Mouse (Mus musculus) stomach, embryonic 15.5 days (tissue): ENCODE results near the gene Ntn1. TPM values are rescaled to one million over a fixed set of nuclear protein-coding genes. Genes with fewer than 3 reads are reported as not detected.

Experiments
- ATAC-seq: fragments of 200-750 bp; cut with Nextera tagmentation; 2 replicates; pipeline ENCODE4 v1.8.0; 2017; ENCODE audit warnings: low read depth, moderate number of reproducible peaks, moderate TSS enrichment; ENCODE audit not compliant: insufficient read depth, low FRiP score
- H3K27ac ChIP-seq: fragments of 300-500 bp; sonication (generic); 2 replicates; pipeline ENCODE4 v1.5.1; 2015; ENCODE audit warnings: mild to moderate bottlenecking, inconsistent platforms
- H3K27me3 ChIP-seq: fragments of 300-500 bp; sonication (generic); replicated peaks from 2 replicates; pipeline ENCODE4 v1.6.1; 2015; ENCODE audit warnings: inconsistent platforms
- H3K36me3 ChIP-seq: fragments of 300-500 bp; sonication (generic); 2 replicates; pipeline ENCODE4 v1.6.1; 2015; ENCODE audit warnings: inconsistent platforms
- H3K4me1 ChIP-seq: fragments of 300-500 bp; sonication (generic); 2 replicates; pipeline ENCODE4 v1.6.1; 2015; ENCODE audit warnings: inconsistent platforms
- H3K4me2 ChIP-seq: fragments of 300-500 bp; sonication (generic); 2 replicates; pipeline ENCODE4 v1.6.1; 2015; ENCODE audit warnings: mild to moderate bottlenecking, inconsistent platforms
- H3K4me3 ChIP-seq: fragments of 300-500 bp; sonication (generic); replicated peaks from 2 replicates; pipeline ENCODE4 v1.5.1; 2015; ENCODE audit warnings: inconsistent platforms
- H3K9ac ChIP-seq: fragments of 300-500 bp; sonication (generic); 2 replicates; pipeline ENCODE4 v1.6.1; 2015; ENCODE audit warnings: inconsistent platforms
- H3K9me3 ChIP-seq: fragments of 300-500 bp; sonication (generic); 2 replicates; pipeline ENCODE4 v1.6.1; 2016; ENCODE audit warnings: inconsistent platforms
- WGBS: fragments of 180-500 bp; shearing (Covaris S2); methylation state at CpG from one replicate; pipeline ENCODE4 v1.1.7; 2015; 5-methylcytosine and 5-hydroxymethylcytosine counted together
- polyA plus RNA-seq: library from polyadenylated mRNA; unstranded; fragments of >200 nt; fragmentation: Nextera tagmentation; extraction: Ambion mirVana; gene quantifications from 2 replicates; pipeline ENCODE4 v1.2.1, GENCODE M21; 2015

The Ntn1 gene
- polyA plus RNA-seq, 1 experiment from 2014 or later, result 16.1 TPM

DNA sequence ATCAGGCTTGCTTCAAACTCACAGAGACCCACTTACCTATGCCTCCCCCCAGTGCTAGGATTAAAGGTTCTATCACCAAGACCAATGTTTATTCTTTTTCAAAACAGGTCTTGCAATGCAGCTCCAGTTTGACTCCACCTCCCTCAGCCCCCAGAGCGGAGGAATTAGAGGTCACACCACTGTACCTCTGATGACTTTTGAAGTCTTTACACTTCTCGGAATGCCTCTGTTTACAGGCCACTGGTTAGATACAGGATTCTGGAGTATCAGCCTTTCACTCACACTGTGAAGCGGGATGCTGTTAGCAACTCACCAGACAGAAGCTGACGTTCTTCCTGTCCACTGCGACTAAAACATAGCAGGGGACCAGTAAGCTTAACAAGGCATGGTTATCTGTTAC is 805 bp upstream of the Ntn1 start:
- Histone ChIP-seq H3K4me2 (no peak overlapping the region), H3K4me1 (peaks cover 17% of the 10 kb centered on the region), H3K27ac (no peak overlapping the region), H3K9ac (no peak overlapping the region), H3K36me3 (no peaks in the 10 kb centered on the region), H3K9me3 (no peaks in the 10 kb centered on the region), H3K4me3 (no peak overlapping the region), H3K27me3 (peaks cover 35% of the 10 kb centered on the region)
- no peak for ATAC-seq
- 28% methylated on average over 5 of the region's 5 CpGs for WGBS

DNA sequence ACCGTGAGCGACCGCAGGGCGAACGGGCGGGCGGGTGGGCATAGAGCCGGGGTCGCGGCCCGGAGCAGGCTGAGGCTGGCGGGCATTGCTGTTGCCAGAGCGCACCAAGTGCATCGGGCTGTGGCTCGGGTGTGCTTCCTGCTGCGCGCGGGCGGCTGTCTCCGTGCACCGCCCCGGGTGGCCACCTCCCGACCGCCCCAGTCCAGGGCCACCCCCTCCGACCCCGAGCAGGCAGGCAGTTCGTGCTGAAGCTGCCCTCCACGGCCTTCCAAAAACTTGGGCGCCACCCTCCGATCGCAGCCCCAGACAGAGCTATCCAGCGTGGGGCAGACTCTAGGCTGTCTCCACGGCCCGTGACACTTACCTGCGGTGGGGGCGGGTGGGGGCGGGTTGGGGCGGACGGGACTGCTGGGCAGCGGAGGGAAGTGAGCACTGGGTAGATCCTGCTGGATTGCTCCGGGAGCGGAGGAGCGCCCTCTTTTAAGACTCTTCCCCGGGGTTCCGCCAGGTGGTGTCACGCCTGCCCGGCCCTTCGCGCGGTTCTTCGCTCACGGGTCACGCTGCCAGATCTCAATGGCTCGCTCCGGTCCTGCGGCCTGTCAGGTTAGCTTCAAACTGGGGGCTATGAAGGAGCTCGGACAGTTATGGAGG is 477 bp downstream of the Ntn1 start:
- H3K9me3 ChIP-seq, result no peaks in the 10 kb centered on the region
- WGBS, result 1% methylated on average over 53 of the region's 57 CpGs
- peaks cover 35% of the 10 kb centered on the region for H3K27me3 ChIP-seq
- peaks cover 17% of the 10 kb centered on the region for H3K4me1 ChIP-seq
- H3K4me2 ChIP-seq, result peak overlapping the region; percentile 97
- H3K27ac ChIP-seq, result no peak overlapping the region
- no peaks in the 10 kb centered on the region for H3K36me3 ChIP-seq
- peak overlapping the region; percentile 53 for H3K4me3 ChIP-seq
- H3K9ac ChIP-seq, result peak overlapping the region; percentile 43
- peak; percentile 68 for ATAC-seq

DNA sequence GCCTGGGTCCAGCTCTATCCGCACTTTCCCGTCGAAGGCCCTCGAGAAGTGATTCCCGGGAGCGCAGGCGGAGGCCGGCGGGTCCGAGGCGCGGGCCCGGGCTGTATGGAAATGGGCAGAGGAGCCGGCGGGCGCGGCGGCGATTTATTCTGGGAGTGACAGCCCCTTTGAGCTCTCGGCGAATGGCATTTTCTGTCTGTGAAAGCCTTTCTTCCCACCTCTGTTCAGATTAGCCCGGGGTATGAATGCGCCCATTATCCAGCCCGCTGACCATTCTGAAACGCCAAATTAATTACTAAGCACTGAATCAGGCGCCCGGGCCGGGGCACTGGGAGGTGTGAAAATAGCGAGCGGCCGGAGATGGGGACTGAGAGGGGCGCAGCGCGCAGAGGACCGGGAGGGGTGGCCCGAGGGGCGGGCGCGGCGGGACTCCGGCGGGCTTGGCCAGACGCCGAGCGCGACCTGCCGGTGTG is 1.0 kb downstream of the Ntn1 start:
- peaks cover 35% of the 10 kb centered on the region for H3K27me3 ChIP-seq
- H3K4me1 ChIP-seq, result peaks cover 17% of the 10 kb centered on the region
- peak overlapping the region; percentile 53 for H3K4me3 ChIP-seq
- H3K27ac ChIP-seq, result no peak overlapping the region
- no peaks in the 10 kb centered on the region for H3K9me3 ChIP-seq
- no peaks in the 10 kb centered on the region for H3K36me3 ChIP-seq
- 2% methylated on average over 47 of the region's 47 CpGs for WGBS
- peak overlapping the region; percentile 97 for H3K4me2 ChIP-seq
- H3K9ac ChIP-seq, result peak overlapping the region; percentile 43
- ATAC-seq, result 0 out of 2 replicates have a peak, but pooled peaks have one; percentile 21

DNA sequence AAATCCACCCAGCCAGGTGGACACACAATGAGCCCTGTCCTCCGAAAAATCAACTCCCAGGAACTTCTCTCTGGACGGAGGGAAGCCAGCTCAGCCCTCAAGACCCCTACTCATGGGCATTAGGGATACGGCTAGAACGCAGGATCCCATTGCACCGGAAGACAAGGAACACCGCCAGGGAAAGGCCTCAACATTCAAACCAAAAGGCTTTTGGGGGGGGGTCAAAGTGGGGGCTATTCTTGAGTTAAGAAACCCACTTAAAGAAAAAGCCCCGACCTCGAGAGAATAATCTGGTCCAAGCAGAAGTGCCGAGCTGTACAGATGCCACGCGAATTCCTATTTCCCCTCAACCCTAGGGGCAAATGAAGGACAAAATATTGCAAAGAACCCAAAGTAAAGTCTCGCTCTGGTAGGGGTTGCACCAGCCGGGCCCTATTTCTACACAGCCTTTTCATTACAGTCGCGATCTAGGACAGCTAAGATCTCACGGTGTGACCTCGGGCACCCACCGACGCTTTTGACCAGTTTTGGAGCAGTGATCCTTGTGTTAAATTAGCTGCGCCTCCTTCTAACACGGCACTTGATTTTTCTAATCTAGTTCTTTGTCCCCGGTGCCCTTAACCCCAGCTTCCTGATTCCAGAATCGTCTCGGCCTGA is 1.6 kb downstream of the Ntn1 start:
- Histone ChIP-seq H3K9me3 (no peaks in the 10 kb centered on the region), H3K9ac (0 out of 2 replicates have a peak overlapping the region, but pooled peaks have one; percentile 43), H3K27ac (no peak overlapping the region), H3K4me1 (peaks cover 17% of the 10 kb centered on the region), H3K36me3 (no peaks in the 10 kb centered on the region), H3K27me3 (peaks cover 35% of the 10 kb centered on the region), H3K4me2 (peak overlapping the region; percentile 97), H3K4me3 (peak overlapping the region; percentile 53)
- no peak for ATAC-seq
- 30% methylated on average over 24 of the region's 24 CpGs for WGBS

DNA sequence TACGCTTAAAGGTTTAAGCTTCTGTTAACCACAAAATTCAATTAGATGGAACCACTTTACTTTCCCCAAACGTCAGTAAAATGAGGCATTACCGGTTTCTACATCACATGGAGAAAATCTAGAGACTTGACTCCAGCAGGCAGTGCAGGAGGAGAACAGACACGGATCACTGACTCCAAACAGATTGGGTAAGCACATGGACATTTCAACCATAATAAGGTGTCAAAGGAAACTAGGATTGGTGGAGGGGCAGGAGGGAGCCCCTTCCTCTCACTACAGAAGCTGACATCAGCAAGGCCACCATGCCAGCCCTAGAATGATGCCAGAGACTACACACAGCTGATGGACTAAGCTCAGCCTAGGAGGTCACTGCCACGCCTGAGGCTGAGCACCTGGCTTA is 5.1 kb downstream of the Ntn1 start:
- no peak overlapping the region for H3K9ac ChIP-seq
- H3K27me3 ChIP-seq, result peaks cover 55% of the 10 kb centered on the region
- peaks cover 18% of the 10 kb centered on the region for H3K4me1 ChIP-seq
- no peaks in the 10 kb centered on the region for H3K36me3 ChIP-seq
- no peak for ATAC-seq
- H3K27ac ChIP-seq, result no peak overlapping the region
- WGBS, result 68% methylated on average over 5 of the region's 5 CpGs
- H3K9me3 ChIP-seq, result no peaks in the 10 kb centered on the region
- no peak overlapping the region for H3K4me2 ChIP-seq
- H3K4me3 ChIP-seq, result no peak overlapping the region

DNA sequence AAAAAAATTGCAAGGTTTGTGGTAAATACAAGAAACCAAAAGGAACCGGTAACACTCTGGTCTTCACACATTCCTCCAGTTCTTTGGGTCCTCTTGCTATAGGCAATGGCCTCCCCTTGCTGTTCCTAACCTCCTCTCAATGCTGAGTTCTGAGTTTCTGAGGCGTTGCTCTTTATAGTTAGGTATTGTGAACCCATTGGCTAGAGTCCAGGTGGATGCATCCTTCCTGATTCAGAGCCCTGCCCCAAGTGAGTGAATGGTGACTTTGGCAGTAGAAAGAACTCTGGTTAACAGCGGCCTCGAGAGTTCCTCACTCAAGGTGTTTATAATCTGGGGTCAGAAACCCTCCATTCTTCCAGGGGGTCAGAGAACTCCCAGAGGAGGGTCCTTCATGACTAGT is 5.9 kb downstream of the Ntn1 start:
- WGBS, result 40% methylated on average over 4 of the region's 4 CpGs
- no peak for ATAC-seq

DNA sequence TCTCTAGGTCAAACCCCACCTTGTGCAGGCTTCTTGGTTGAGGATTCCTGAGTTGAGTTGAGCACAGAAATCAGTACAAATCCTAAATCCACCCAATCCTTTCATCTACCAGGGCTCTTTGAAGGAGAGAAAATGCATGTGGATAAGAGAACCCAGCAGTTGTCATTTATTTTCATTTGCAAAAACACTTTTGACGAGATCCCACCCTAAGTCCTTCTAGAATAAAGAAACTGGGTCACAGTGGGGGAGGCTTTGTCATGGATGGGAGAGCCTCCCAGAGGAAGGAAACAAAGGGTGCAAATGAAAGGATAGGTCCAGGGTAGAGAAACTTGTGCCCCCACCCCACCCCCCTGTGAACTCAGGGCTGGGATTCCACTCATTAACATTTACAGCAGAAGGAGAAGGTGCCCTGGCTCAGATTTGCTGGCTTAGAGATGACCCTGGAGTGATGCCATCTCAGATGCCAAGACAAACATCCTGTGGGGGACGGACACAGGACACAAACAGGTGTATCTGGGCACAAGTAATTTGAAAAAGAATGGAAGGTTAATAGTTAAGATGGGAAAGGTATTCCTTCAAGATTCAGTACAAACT is 6.6 kb downstream of the Ntn1 start:
- ATAC-seq, result no peak
- 0 out of 2 replicates have a peak, but pooled peaks cover 6% of the 10 kb centered on the region for H3K4me1 ChIP-seq
- H3K36me3 ChIP-seq, result no peaks in the 10 kb centered on the region
- no peak overlapping the region for H3K4me2 ChIP-seq
- no peaks in the 10 kb centered on the region for H3K9me3 ChIP-seq
- no peak overlapping the region for H3K27ac ChIP-seq
- no peak overlapping the region for H3K9ac ChIP-seq
- H3K4me3 ChIP-seq, result no peak overlapping the region
- 62% methylated on average over 2 of the region's 2 CpGs for WGBS
- peaks cover 45% of the 10 kb centered on the region for H3K27me3 ChIP-seq

More for the DNA sequence above, 5.9 kb downstream of the Ntn1 start:
- Histone ChIP-seq H3K4me3 (no peak overlapping the region), H3K27me3 (peaks cover 52% of the 10 kb centered on the region), H3K9ac (no peak overlapping the region), H3K27ac (no peak overlapping the region), H3K4me2 (no peak overlapping the region), H3K4me1 (peaks cover 11% of the 10 kb centered on the region; the same call in 1 of the 2 replicates), H3K9me3 (no peaks in the 10 kb centered on the region), H3K36me3 (no peaks in the 10 kb centered on the region)

DNA sequence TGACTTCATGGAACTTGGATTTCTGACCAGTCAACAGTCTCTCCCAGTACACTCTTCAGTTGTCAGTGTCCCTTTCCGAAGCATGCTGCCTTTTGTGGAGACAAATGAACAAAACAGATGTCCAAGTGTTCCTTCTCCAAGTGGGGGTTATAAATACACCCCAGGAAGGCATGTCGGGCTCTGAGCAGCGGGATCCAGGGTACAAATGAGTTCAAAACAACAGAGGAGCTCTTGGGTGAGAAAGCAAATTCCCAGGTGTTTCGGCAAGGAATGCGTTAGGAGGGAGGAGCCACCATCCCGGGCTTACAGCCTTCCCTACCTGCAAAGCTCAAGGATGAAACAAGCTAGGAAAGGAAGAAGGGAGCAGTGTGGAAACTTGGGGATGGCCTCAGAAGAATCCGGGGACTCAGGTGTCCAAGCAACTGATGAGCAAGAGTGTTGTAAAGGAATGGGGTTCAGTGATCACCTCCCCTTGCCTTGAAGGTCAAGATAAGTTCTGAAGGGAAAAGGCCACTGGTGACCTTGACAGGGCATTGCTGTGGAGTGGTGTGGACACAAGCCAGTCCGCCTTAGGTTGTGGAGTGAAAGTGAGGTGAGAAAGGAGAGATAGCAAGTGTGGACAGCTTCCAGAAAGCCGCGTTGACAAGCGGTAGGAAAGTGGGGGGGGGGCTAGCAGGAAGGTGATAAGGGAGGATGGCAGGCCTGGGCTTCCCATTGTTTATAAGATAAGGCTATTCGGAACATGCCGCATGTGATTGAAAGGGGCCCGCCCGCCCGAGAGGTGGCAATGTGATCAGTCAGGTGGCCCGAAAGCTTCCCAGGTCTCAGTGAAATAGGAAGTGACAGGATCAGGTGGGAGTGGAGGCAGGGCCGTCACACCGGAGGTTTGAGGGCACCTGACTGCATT is 10.0 kb downstream of the Ntn1 start:
- peaks cover 16% of the 10 kb centered on the region for H3K4me1 ChIP-seq
- no peak for ATAC-seq
- H3K36me3 ChIP-seq, result no peaks in the 10 kb centered on the region
- H3K4me3 ChIP-seq, result no peak overlapping the region
- no peak overlapping the region for H3K9ac ChIP-seq
- 17% methylated on average over 19 of the region's 19 CpGs for WGBS
- no peaks in the 10 kb centered on the region for H3K9me3 ChIP-seq
- no peak overlapping the region for H3K27ac ChIP-seq
- H3K27me3 ChIP-seq, result peaks cover 30% of the 10 kb centered on the region
- H3K4me2 ChIP-seq, result no peak overlapping the region

DNA sequence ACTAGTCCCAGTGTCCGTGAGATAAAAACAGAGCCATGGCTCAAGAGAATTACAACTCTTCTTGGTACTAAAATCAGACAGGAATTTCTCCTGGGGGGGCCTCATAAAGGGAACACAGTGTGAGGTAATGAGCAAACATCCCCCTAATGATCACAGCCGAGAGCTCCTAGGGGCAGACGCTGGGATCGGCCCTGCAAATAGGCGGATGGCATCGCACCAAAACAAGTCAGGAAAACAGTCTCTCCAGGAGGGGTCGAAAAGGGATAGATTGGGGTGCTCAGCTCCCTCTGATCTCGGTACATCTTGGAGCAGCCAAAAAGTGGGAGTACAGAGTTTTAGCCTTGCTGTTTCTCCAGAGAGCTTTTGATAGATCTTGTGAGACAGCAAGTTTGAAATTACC is 11.0 kb downstream of the Ntn1 start:
- Histone ChIP-seq H3K36me3 (no peaks in the 10 kb centered on the region), H3K4me3 (no peak overlapping the region), H3K27me3 (peaks cover 39% of the 10 kb centered on the region), H3K9ac (no peak overlapping the region), H3K9me3 (no peaks in the 10 kb centered on the region), H3K4me1 (peaks cover 26% of the 10 kb centered on the region), H3K27ac (no peak overlapping the region), H3K4me2 (no peak overlapping the region)
- ATAC-seq, result no peak
- WGBS, result 30% methylated on average over 8 of the region's 8 CpGs

DNA sequence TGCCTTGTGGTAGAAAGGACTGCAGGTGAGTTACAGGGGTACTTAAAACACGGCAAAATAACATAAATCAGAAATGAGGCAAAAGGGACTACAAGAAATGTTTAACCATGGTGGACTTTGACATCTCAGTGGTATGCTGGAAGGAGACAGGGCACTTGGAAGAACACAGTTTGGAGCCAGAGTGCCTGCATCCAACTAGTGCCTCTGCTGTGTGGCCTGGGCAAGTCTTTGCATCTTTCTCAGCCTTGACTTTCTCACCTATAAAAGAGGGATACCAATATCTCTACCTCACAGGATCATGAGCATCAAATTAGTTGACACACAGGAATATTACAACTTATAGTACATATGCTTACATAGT is 12.0 kb downstream of the Ntn1 start:
- H3K36me3 ChIP-seq, result no peaks in the 10 kb centered on the region
- WGBS, result 43% methylated on average over 1 of the region's 1 CpGs
- H3K9ac ChIP-seq, result no peak overlapping the region
- no peaks in the 10 kb centered on the region for H3K9me3 ChIP-seq
- H3K4me3 ChIP-seq, result no peak overlapping the region
- H3K27me3 ChIP-seq, result peaks cover 39% of the 10 kb centered on the region
- no peak overlapping the region for H3K4me2 ChIP-seq
- no peak for ATAC-seq
- H3K4me1 ChIP-seq, result peaks cover 29% of the 10 kb centered on the region
- no peak overlapping the region for H3K27ac ChIP-seq

DNA sequence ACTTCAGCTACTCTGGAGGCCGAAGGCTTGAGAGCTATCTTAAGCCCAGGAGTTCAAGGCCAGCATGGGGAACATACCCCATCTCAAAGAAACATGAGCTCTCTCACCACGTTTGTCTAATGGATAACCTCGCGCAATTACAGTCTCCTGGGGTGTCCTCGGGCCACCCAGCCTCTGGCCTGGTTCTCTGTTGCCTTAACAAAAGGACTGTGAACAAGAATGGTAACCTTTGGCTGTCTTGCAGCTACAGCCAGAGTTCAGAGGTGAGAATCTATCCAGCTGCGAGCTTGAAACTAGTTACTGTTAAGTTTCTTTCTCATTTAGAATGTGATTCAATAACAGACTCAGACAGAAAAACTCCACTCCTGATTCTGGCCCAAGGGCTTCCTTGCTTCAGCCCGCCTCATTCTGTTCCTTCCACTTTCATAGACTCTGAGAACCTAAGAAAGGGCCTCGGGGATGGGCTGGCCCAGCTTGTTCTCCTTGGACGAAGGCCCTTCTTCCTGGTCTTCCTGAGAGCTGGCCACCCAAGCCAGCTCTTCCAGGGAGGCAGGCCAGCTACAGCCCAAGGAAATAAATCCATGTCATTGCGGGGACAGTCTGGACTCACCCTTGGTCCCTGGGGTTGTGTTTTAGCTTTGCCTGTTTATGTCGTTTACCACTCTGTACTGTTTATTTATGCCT is 12.5 kb downstream of the Ntn1 start:
- H3K9me3 ChIP-seq, result no peaks in the 10 kb centered on the region
- H3K9ac ChIP-seq, result no peak overlapping the region
- H3K27ac ChIP-seq, result no peak overlapping the region
- peaks cover 44% of the 10 kb centered on the region for H3K27me3 ChIP-seq
- H3K36me3 ChIP-seq, result no peaks in the 10 kb centered on the region
- WGBS, result 63% methylated on average over 11 of the region's 11 CpGs
- ATAC-seq, result no peak
- peaks cover 29% of the 10 kb centered on the region for H3K4me1 ChIP-seq
- H3K4me2 ChIP-seq, result no peak overlapping the region
- no peak overlapping the region for H3K4me3 ChIP-seq
